Mouse (Mus musculus) right cerebral cortex, postnatal 10 days (tissue): ENCODE measurements around the gene Tmem135.

ENCODE experiments used
- DNase-seq, 2 experiments: peaks; one replicate each; pipeline ENCODE4 v3.0.0; 2021; ENCODE audit warnings: low spot score in 2 of 2

Tmem135 gene

DNA sequence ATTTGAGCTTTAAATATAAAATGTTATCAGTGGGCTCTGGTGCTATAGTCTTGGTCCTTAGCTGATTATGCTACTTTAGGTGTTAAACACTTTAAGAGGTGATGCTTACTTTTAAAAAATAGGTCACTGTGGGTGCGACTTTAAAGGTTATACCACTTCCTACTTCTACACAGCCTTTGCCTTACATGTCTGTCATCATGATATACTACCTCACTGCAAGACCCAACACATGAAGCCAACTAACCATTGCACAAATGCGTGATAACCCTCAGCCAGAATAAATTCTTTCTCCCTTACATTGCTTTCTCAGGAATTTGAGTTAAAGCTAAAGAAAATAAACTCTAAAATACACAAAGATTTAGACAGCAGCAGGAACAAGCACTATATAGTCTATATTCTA is 150.7 kb downstream of the Tmem135 start:
- no peak for DNase-seq

DNA sequence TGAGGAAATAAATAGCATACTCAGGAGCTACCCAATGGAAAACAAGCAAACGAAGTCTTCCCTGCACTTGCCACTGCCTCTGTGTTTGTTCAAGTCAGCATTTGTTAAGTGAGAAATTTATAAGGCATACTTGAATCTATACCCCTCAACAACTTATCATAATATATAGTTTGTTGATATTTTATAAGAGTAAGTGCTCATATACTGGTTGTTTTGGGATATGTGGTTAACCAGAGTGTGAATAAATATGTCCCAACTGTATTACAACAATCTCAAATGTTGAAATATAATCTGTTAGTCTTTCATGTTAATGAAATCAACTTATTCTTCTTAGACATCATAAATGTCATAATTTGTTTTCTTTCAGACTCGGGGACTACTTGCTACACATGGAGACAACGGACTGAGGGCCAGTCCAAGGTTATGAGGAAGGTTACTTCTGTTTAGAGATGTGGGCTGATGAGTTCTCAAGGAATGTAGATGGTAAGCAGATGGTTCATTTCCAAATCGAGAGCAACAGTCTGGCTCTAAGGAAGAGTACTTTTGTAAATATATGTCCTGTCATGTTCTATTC is 152.1 kb downstream of the Tmem135 start:
- no peak for DNase-seq

DNA sequence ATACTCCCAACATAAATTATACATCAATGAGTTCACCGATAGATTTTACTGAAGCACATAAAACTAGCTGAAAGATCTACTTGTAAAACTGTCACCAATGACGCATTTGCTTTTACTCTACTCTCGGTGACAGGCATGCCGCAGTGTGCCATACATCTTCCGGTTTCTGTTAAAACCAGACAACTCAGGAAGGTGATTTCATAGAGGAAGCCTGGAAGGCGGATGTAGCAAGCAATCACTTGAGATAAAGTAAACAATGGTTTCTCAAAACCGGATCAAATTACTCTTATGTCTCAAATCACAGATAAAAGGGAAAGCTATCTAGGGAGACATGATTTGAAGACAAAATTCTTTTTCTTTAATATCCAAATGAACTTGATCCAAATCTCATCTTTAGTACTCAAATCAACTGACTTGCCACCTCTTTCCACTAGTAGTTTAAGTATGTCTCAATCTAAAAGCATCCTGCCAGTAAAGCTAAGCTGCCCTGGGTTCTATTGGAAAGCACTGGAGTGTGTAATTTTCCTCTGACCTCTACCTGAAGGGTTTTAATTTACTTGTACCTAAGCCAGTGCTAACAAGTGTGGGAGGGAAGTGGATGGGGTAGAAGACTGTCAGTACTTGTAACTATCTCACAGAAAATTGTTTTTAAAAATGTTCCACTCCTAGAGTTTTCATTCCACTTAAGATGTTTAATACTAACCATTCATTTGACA is 155.7 kb downstream of the Tmem135 start:
- DNase-seq, result no peak

DNA sequence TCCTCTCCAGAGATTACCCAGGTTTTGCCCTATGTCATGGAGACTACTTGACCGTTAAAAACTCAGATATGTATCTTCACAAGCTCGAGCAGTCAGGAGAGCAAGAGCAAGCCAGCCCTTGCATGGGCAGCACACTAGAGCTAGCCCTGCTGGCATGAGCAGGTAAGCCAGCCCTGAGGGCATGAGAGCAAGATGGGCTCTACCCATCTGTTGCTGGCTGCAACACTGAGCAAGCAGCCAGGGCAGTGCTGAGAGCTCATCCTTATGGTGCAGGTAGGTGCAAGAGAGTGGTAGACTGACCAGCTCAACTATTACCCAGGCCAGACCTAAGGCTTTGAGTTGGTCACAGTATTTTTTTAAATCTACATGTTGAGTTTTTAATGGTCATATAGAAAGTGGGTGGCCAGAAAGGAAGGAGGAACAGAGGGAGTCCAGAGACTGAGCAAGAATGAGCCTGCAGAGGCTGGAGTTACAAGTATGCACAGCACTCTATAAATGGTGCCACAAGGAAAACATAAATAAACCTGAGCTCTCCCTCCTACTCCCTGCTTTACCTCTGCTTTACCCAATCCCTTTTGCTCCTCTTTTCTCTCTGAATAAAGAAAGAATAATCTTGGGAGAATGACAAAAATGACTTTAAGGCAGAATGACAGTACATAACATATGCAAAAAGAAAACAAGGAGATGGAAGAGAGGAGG is 156.9 kb downstream of the Tmem135 start:
- DNase-seq, result no peak

DNA sequence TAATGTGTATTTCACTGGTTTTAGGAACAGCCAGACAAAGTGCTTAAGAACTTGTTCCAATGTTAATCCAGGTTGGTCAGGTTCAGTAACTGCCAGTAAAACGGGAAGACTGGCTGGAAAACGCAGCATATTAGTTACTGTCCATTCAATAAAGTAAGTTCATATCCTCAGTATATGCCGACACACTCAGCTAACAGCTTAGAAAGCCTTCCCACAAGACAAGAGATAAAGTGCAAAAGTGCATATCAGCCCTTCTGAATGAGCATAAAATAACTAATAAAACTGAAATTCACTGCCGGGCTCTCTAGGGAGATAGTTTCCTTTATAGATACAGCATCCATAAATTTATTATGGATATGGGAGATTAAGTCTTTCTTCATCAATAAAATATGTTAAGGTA is 161.5 kb downstream of the Tmem135 start:
- DNase-seq, result no peak

DNA sequence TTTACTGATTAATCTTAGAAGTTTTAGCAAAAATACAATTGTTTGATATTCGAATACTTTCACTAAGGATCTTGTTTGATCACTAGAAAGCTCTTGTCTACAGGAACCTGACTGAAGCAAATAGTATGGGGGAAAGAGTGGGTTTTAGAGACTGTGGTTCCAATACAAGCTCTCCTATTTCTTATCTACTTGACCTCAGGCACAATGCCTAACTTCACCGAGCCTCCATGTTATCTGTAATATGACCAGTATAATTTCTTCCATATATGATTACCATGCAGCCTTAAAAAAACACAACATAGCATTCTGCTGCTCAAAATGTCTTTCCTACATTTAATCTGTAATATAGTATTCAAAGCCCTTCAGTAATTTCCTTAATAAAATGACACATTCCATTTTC is 161.9 kb downstream of the Tmem135 start:
- DNase-seq, result no peak

DNA sequence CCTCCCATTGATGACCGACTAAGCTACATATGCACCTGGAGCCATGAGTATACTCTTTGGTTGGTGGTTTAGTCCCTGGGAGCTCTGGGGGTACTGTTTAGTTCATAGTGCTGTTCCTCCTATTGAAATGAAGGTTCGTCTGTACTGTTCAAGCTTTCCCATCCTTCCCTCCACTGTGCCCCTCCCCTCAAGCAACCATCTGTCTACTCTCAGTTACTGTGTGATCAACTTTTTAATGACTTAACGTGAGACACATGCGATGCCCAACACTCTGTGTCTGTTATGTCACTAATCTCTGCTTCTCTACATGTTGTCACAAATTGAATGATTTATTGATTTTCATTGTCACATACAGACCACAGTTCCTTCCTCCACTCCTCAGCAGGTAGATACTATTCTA is 164.4 kb downstream of the Tmem135 start:
- no peak for DNase-seq

DNA sequence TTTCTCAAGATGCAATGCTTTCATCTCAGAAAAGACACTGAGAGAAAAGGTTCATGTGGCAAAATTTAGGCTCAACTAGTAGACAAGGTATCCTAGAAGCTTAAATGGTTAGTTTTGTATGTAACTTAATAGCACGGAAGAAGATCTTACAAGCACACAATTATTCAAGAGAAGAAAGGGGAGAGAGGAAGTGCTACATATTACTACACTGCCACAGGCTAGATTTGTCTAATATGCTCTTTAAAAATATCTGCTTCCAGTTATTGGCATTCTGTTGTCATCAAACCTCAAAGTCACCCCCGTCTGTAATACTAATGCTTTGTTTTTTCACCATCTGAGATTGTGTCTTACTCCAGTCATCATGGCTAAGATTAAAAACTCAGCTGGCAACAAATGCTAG is 167.4 kb downstream of the Tmem135 start:
- no peak for DNase-seq

DNA sequence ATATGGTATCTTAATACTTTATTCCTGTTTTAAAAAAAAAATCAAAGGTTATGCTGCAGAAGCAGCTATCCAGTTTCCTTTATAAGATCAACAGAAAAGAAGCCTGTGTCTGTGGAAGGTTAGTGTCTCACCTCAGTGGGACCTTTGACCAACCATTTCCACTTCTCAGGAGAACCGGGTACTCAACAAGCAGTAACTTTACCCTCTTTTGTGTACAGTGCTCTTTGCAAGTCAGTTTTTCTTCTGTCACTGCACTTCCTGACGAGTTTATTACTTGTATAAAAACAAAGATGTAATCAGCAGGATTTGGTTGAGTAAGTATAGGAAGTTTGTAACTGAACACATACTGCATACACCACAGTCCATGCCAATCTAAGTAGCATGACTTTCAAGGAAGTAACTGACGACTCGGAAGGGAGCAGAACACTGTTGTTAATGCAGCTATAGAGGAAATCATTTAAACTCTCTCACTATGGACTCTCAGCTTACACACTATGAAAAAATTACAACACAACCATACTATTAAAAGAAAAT is 168.0 kb downstream of the Tmem135 start:
- no peak for DNase-seq

DNA sequence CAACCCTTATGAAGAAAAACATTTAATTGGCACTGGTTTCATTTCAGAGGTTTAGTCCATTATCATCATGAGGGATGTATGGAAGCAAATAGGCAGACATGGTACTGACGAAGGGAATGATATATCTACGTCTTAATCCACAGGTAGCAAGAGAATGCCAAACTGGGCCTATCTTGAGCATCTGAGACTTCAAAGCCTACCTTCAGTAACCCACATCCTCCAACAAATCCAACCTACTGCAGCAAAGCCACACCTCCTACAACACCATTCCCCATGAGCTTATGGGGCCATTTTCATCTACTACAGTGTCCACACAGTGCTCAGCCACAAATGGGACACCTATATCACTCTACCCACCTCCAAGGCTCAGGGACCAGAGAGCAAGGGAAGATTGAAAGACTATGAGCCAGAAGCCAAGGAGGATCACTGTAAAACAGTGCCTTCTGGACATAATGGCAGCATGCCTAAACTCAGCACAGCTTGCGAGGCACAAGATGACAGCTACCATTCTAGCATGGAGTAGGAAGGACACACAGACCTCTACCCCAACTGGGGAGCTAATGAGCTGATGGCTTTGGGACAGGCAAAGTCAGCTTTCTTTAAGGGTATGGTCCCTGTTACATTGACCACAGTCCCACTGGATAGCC is 171.4 kb downstream of the Tmem135 start:
- DNase-seq, result no peak

DNA sequence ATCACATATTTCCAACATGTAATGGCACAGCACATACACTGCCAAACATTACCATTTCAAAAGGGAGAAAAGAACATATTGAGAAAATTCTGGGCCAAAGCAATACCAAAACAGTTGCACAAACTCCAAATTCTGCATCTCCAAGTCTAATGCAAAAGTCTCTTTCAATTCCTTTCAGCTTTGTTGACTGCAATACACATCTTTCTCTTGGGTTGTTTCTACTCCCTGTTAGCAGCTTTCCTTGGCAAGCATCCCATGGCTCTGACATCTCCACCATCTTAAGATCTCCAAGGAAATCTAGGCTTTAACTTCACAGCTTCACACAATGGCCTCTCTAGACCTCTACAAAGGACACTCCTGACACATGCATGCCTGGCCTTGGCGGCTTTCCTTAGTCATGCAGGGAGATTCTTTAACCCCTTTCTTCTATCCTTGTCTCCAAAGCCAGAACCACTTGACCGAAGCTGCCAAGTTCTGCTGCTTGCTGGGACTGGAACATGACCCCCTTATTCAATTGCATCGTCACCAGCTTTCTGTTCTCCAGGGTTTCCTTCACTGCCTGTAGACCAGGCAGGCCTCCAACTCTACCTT is 172.7 kb downstream of the Tmem135 start:
- no peak for DNase-seq

DNA sequence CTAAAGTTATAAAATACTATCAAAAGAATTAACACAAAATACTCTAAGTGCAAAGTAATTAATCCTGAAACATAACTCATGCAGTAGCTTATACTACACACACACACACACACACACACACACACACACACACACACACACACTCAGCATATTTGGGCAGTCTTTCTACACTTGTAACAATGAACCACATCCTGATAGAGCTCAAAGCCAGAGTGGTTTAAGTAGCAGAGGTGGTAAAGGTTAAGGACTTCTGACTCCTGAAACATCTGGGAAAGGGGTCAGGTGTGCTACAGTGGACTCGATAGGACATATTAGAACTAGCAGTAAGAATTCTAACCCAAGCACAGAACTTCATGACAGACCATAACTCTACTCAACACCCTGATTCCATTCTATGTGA is 181.4 kb downstream of the Tmem135 start:
- no peak for DNase-seq

DNA sequence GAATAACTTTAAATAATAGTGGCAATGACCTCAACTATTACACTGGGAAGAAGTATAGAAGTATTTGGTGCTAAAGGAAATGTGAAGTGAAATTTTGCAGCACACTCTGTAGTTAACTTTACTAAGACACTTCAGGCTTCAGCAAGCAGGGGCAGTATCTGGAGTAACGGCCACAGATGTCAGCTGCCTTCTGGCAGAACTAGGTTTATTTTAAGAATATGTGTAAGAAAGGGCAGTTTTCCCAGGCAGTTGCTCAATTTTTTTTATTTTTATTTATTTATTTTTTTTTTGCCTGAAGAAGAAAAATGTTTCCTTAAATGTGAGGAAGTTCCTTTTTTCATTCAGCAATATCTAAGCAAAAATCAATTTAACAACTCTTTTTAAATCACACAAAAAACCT is 187.4 kb downstream of the Tmem135 start:
- DNase-seq, result no peak

DNA sequence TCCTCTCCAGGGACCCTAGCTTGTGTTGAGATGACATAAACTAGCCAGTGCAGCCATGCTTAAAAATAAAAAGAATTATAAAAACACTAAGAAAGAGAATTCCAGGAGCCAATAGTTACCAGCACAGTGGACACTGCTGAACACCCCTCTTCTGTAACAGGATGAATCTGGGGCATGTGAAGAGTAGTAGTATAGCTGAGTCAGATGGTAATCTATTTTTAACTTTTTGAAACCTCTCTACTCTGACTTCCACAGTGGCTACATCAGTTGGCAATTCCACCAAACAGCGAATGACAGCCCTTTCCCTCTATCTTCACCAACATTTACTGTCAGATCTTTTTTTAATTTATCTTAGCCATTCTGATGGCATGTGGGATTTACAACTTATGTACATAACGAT is 187.9 kb downstream of the Tmem135 start:
- no peak for DNase-seq

DNA sequence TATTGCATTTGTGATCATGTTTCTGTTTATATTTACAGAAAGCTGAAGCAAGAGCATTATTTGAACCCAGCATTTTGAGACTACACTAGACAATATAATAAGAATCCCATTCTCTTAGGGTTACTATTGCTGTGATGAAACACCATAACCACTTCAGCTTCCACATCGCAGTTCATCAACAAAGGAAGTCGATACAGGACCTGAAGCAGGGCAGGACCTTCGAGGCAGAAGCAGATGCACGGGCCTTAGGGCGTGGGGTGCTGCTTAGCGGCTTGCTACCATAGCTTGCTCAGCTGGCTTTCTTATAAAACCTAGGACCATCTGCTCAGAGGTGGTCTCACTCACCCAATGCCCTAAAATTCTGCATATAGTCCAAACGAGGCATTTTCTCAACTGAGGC is 188.3 kb downstream of the Tmem135 start:
- DNase-seq, result no peak

DNA sequence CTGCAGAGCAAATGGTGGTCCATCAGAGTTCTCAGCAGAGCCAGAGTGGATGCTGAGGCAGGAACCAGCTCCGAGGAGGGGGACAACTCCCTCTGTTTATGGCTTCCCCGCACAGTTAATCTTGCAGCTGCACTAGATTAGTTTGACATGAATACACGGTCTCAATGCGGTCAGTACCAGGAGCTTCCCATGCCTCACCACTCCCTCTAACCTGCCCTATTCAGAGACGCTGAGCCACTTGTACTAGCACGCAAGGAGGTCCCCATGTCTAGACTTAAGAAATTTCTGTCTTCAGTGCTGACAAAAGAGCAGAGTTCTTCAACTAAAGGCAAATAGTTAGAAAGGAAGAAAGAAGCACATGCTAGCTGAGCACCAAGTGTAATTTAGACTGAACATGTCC is 193.5 kb downstream of the Tmem135 start:
- DNase-seq, result no peak

DNA sequence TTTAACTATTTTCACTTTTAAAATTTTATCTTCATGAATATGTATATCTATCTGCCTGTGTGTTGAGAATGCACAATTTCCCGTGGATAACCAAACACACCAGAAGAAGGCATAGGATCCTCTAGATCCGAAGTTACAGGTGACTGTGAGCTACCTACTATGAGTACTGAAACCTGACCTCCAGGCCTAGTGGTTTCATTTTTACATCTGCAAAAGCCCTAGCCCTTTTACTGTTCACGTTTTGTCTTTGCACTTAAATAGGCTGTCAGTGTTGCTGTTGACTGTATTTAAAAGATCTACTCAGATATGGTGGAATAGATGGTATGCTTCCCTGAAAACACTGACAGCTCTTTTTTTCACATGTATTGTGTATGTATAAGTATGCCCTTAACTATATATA is 197.9 kb downstream of the Tmem135 start:
- no peak for DNase-seq

DNA sequence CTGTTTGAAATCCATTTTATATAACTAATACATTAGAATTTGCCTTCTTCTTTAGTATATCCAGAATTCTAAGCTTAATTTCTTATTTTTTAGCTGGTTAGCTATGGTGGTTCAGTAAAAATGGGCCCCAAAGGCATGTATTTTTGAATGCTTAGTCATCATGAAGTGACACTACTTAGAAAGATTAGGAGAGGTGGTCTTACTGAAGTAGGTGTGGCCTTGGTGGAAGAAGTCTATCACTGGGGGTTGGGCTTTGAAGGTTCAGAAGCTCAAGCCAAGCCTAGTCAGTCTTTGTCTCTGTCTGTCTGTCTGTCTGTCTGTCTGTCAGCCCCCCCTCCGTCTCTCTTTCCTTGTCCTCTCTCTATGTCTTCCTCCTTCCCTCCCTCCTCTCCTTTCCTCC is 198.6 kb downstream of the Tmem135 start:
- DNase-seq, result no peak

DNA sequence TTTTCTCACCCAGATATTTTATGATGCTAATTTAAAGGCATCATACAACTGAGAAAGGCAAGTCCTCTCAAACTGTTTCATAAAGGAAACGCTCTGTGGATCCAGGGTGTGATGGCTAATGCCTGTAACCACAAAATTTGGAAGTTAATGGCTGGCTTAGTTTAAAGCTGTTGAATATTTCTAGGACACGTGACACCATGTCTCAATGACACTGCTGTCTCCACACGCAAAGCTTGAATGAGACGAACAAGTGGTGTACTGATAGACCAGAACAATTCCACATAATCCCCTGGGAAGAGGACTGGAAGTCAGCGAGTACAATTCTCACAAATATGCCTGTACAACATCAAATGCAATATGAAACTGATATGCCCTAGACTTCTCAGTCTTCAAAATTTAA is 200.9 kb downstream of the Tmem135 start:
- DNase-seq, result no peak

DNA sequence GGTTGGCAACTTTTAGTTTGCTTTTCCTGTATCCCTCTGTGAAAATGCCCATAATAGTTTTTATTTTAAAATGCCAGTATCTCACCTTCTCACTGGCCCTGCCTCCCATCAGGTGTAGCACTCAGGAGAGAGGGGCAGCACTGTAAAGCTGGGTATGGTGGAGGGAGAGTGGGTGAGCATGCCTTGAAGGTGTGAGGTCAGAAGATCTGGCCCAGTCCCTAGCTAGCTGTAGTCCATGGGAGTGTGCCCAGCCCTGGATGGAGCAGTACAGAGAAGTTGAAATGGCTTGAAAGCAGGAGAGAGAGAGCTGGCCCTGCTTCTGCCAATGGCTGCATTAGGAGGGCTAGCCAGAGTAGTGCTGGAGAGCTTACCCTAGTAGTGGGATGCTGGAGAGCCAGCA is 202.1 kb downstream of the Tmem135 start:
- DNase-seq, result no peak

DNA sequence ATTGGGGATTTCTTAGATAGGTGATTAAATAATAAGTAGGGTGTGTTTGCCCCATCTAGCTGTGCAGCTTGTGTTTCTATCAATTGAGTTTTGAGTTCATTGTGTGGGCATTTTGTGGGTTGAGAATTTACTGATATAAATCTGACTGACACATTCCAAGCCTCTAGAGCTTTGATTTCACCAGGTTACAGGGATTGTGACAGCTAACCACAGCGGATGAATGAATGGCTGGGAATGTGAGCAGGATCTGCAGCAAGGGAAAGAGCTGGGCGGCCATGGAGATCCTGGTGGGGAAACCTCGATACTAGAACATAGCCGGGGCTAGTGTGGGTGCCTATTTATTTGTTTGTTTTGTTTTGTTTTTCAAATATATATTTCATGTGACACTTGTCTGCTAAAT is 205.5 kb downstream of the Tmem135 start:
- DNase-seq, result no peak

DNA sequence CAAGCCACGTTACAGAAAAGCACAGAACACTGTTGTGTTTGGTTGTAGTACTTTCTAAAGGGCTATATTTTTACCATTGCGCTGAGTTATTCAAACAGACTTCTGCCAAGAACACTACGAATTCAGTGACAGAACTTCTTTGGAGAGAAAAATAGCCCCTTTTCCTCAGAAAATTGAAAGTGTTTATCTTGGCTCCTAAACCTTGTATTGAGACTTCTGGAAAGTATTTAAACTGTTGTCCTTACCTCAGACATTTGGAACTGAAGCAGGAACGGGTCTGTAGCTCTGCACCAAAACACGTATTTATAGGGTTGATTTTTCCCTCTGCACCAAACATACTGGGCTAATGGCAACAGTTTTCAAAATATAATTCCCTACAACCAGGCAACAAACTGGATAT is 210.6 kb downstream of the Tmem135 start:
- no peak for DNase-seq
